Mouse (Mus musculus) limb, embryonic 10.5 days (tissue): Measurements from ENCODE around the gene Timp3. TPM values are rescaled to one million over a fixed set of nuclear protein-coding genes. Genes with fewer than 3 reads are reported as not detected.

ENCODE experiments used
- DNase-seq: peaks from one replicate; pipeline ENCODE4 v3.0.0-alpha.2; 2017; ENCODE audit warnings: low spot score
- H3K27ac ChIP-seq: fragments of 300-500 bp; sonication (generic); 2 replicates; pipeline ENCODE4 v1.5.1; 2016; ENCODE audit warnings: mild to moderate bottlenecking
- H3K27me3 ChIP-seq: fragments of 300-500 bp; sonication (generic); 2 replicates; pipeline ENCODE4 v1.6.1; 2016; ENCODE audit warnings: low read depth, mild to moderate bottlenecking; ENCODE audit not compliant: poor library complexity, severe bottlenecking
- H3K36me3 ChIP-seq: fragments of 300-500 bp; sonication (generic); 2 replicates; pipeline ENCODE4 v1.6.1; 2016; ENCODE audit warnings: mild to moderate bottlenecking, moderate library complexity
- H3K4me1 ChIP-seq: fragments of 300-500 bp; sonication (generic); 2 replicates; pipeline ENCODE4 v1.6.1; 2016
- H3K4me3 ChIP-seq: fragments of 300-500 bp; sonication (generic); 2 replicates; pipeline ENCODE4 v1.5.1; 2016; ENCODE audit warnings: mild to moderate bottlenecking, moderate library complexity
- H3K9me3 ChIP-seq: fragments of 300-500 bp; sonication (generic); replicated peaks from 2 replicates; pipeline ENCODE4 v1.6.1; 2016; ENCODE audit warnings: mild to moderate bottlenecking
- WGBS: fragments of 180-500 bp; shearing (Covaris S2); methylation state at CpG from one replicate; pipeline ENCODE4 v1.1.7; 2016; 5-methylcytosine and 5-hydroxymethylcytosine counted together
- polyA plus RNA-seq: library from polyadenylated mRNA; unstranded; fragments of >200 nt; fragmentation: Nextera tagmentation; extraction: Ambion mirVana; gene quantifications from 2 replicates; pipeline ENCODE4 v1.2.1, GENCODE M21; 2016

The Timp3 gene
- polyA plus RNA-seq, 1 experiment from 2014 or later = 43.5 TPM

- Histone ChIP-seq H3K4me1 (peaks cover 69% of the 10 kb centered on the region), H3K27ac (no peak overlapping the region), H3K36me3 (peaks cover 8% of the 10 kb centered on the region), H3K4me3 (no peak overlapping the region), H3K9me3 (no peaks in the 10 kb centered on the region), H3K27me3 (no peaks in the 10 kb centered on the region)
- DNase-seq = no peak
- WGBS = 60% methylated on average over 3 of the region's 3 CpGs
Observed at GRCm38 (mm10) chr10:86337239-86337638, 37.1 kb downstream of the Timp3 start.

- H3K27me3 ChIP-seq = no peaks in the 10 kb centered on the region
- no peak for DNase-seq
- no peak overlapping the region for H3K4me3 ChIP-seq
- WGBS = 62% methylated on average over 4 of the region's 4 CpGs
- H3K9me3 ChIP-seq = no peaks in the 10 kb centered on the region
- peaks cover 8% of the 10 kb centered on the region for H3K36me3 ChIP-seq
- peaks cover 72% of the 10 kb centered on the region for H3K4me1 ChIP-seq
- H3K27ac ChIP-seq = no peak overlapping the region
Observed at GRCm38 (mm10) chr10:86338121-86338715, 38.0 kb downstream of the Timp3 start.

GRCm38 (mm10) chr10:86339121-86339520, 38.9 kb downstream of the Timp3 start:
- H3K4me3 ChIP-seq = no peak overlapping the region
- DNase-seq = no peak
- no peak overlapping the region for H3K27ac ChIP-seq
- no peaks in the 10 kb centered on the region for H3K27me3 ChIP-seq
- H3K9me3 ChIP-seq = no peaks in the 10 kb centered on the region
- WGBS = 88% methylated on average over 4 of the region's 4 CpGs
- H3K4me1 ChIP-seq = peaks cover 66% of the 10 kb centered on the region
- peaks cover 16% of the 10 kb centered on the region for H3K36me3 ChIP-seq

GRCm38 (mm10) chr10:86339649-86340379, 39.6 kb downstream of the Timp3 start:
- no peak for DNase-seq
- no peaks in the 10 kb centered on the region for H3K27me3 ChIP-seq
- peaks cover 59% of the 10 kb centered on the region for H3K4me1 ChIP-seq
- H3K27ac ChIP-seq = no peak overlapping the region
- no peak overlapping the region for H3K4me3 ChIP-seq
- peaks cover 23% of the 10 kb centered on the region for H3K36me3 ChIP-seq
- no peaks in the 10 kb centered on the region for H3K9me3 ChIP-seq
- WGBS = 70% methylated on average over 2 of the region's 2 CpGs

GRCm38 (mm10) chr10:86340421-86340820, 40.2 kb downstream of the Timp3 start:
- Histone ChIP-seq H3K9me3 (no peaks in the 10 kb centered on the region), H3K36me3 (peaks cover 29% of the 10 kb centered on the region), H3K4me3 (no peak overlapping the region), H3K4me1 (peaks cover 53% of the 10 kb centered on the region), H3K27ac (no peak overlapping the region), H3K27me3 (no peaks in the 10 kb centered on the region)
- no peak for DNase-seq
- 77% methylated on average over 7 of the region's 7 CpGs for WGBS

- peaks cover 35% of the 10 kb centered on the region for H3K36me3 ChIP-seq
- no peak for DNase-seq
- 82% methylated on average over 3 of the region's 3 CpGs for WGBS
- no peak overlapping the region for H3K4me3 ChIP-seq
- peak overlapping the region; percentile 56 for H3K27ac ChIP-seq
- no peaks in the 10 kb centered on the region for H3K9me3 ChIP-seq
- H3K4me1 ChIP-seq = peaks cover 52% of the 10 kb centered on the region
- no peaks in the 10 kb centered on the region for H3K27me3 ChIP-seq
Observed at GRCm38 (mm10) chr10:86340991-86341527, 40.9 kb downstream of the Timp3 start.

GRCm38 (mm10) chr10:86341589-86341988, 41.4 kb downstream of the Timp3 start:
- Histone ChIP-seq H3K4me1 (peaks cover 51% of the 10 kb centered on the region), H3K9me3 (no peaks in the 10 kb centered on the region), H3K27me3 (no peaks in the 10 kb centered on the region), H3K4me3 (no peak overlapping the region), H3K27ac (peak overlapping the region; percentile 56), H3K36me3 (peaks cover 40% of the 10 kb centered on the region)
- peak; percentile 39 for DNase-seq
- WGBS = 33% methylated on average over 8 of the region's 8 CpGs

- no peak for DNase-seq
- Histone ChIP-seq H3K9me3 (no peaks in the 10 kb centered on the region), H3K27ac (peak overlapping the region; percentile 56), H3K36me3 (peaks cover 44% of the 10 kb centered on the region), H3K4me3 (no peak overlapping the region), H3K4me1 (peaks cover 46% of the 10 kb centered on the region), H3K27me3 (no peaks in the 10 kb centered on the region)
- 80% methylated on average over 4 of the region's 4 CpGs for WGBS
Observed at GRCm38 (mm10) chr10:86342151-86342550, 42.0 kb downstream of the Timp3 start.

- Histone ChIP-seq H3K27ac (no peak overlapping the region), H3K4me3 (no peak overlapping the region), H3K27me3 (no peaks in the 10 kb centered on the region), H3K4me1 (peaks cover 41% of the 10 kb centered on the region), H3K9me3 (no peaks in the 10 kb centered on the region), H3K36me3 (peaks cover 48% of the 10 kb centered on the region)
- 63% methylated on average over 7 of the region's 7 CpGs for whole genome bisulfite sequencing
- no peak for DNase-seq
Observed at GRCm38 (mm10) chr10:86342713-86343112, 42.5 kb downstream of the Timp3 start.

GRCm38 (mm10) chr10:86343362-86343761, 43.2 kb downstream of the Timp3 start:
- Histone ChIP-seq H3K36me3 (peaks cover 52% of the 10 kb centered on the region), H3K4me3 (no peak overlapping the region), H3K4me1 (peaks cover 34% of the 10 kb centered on the region), H3K27me3 (no peaks in the 10 kb centered on the region), H3K9me3 (no peaks in the 10 kb centered on the region), H3K27ac (no peak overlapping the region)
- WGBS = 92% methylated on average over 6 of the region's 6 CpGs
- no peak for DNase-seq

GRCm38 (mm10) chr10:86343931-86344330, 43.8 kb downstream of the Timp3 start:
- WGBS = 94% methylated on average over 7 of the region's 7 CpGs
- no peak for DNase-seq
- Histone ChIP-seq H3K9me3 (no peaks in the 10 kb centered on the region), H3K4me3 (no peak overlapping the region), H3K27me3 (no peaks in the 10 kb centered on the region), H3K4me1 (peaks cover 31% of the 10 kb centered on the region), H3K27ac (no peak overlapping the region), H3K36me3 (peaks cover 51% of the 10 kb centered on the region)

GRCm38 (mm10) chr10:86344654-86345053, 44.5 kb downstream of the Timp3 start:
- Histone ChIP-seq H3K36me3 (peaks cover 51% of the 10 kb centered on the region), H3K4me3 (no peak overlapping the region), H3K9me3 (no peaks in the 10 kb centered on the region), H3K27me3 (no peaks in the 10 kb centered on the region), H3K27ac (no peak overlapping the region), H3K4me1 (peaks cover 29% of the 10 kb centered on the region)
- DNase-seq = no peak
- 88% methylated on average over 6 of the region's 6 CpGs for WGBS

- peaks cover 19% of the 10 kb centered on the region for H3K4me1 ChIP-seq
- no peaks in the 10 kb centered on the region for H3K9me3 ChIP-seq
- no peak overlapping the region for H3K27ac ChIP-seq
- DNase-seq = no peak
- WGBS = 87% methylated on average over 9 of the region's 9 CpGs
- H3K36me3 ChIP-seq = peaks cover 51% of the 10 kb centered on the region
- H3K4me3 ChIP-seq = no peak overlapping the region
- no peaks in the 10 kb centered on the region for H3K27me3 ChIP-seq
Observed at GRCm38 (mm10) chr10:86345645-86346044, 45.5 kb downstream of the Timp3 start.
